Mouse (Mus musculus): ENCODE results near the gene Hlx. TPM values are rescaled to one million over a fixed set of nuclear protein-coding genes. Genes with fewer than 3 reads are reported as not detected.

Gene Hlx
- polyA plus RNA-seq, 1 experiment from 2014 or later: 24.9 TPM

- Histone ChIP-seq H3K36me3 (ENCODE audit: inconsistent target) (peaks cover 29% of the 10 kb centered on the region), H3K27ac (no peak overlapping the region), H3K79me2 (ENCODE audit: inconsistent target) (peaks cover 43% of the 10 kb centered on the region), H3K4me3 (ENCODE audit: inconsistent target) (no peak overlapping the region)
- 85% methylated on average over 47 of the region's 49 CpGs for WGBS (ENCODE audit: missing documents)
These were observed 4.8 kb downstream of the Hlx start for GRCm38 (mm10) chr1:184727401-184728265.

- Histone ChIP-seq H3K4me3 (ENCODE audit: inconsistent target) (no peak overlapping the region), H3K79me2 (ENCODE audit: inconsistent target) (peaks cover 43% of the 10 kb centered on the region), H3K27ac (no peak overlapping the region), H3K36me3 (ENCODE audit: inconsistent target) (peaks cover 29% of the 10 kb centered on the region)
- 98% methylated on average over 16 of the region's 16 CpGs for WGBS (ENCODE audit: missing documents)
These were observed 5.7 kb downstream of the Hlx start for GRCm38 (mm10) chr1:184726576-184727300.

- no peak overlapping the region for H3K4me3 ChIP-seq (ENCODE audit: inconsistent target)
- H3K27ac ChIP-seq: no peak overlapping the region
- peaks cover 30% of the 10 kb centered on the region for H3K79me2 ChIP-seq (ENCODE audit: inconsistent target)
- peaks cover 29% of the 10 kb centered on the region for H3K36me3 ChIP-seq (ENCODE audit: inconsistent target)
- 87% methylated on average over 11 of the region's 11 CpGs for WGBS (ENCODE audit: missing documents)
These were observed 7.1 kb downstream of the Hlx start for GRCm38 (mm10) chr1:184725318-184725790.

- peaks cover 29% of the 10 kb centered on the region for H3K36me3 ChIP-seq (ENCODE audit: inconsistent target)
- no peak overlapping the region for H3K4me3 ChIP-seq (ENCODE audit: inconsistent target)
- H3K79me2 ChIP-seq (ENCODE audit: inconsistent target): peaks cover 24% of the 10 kb centered on the region
- H3K27ac ChIP-seq: no peak overlapping the region
- WGBS (ENCODE audit: missing documents): 73% methylated on average over 23 of the region's 23 CpGs
These were observed 7.7 kb downstream of the Hlx start for GRCm38 (mm10) chr1:184724551-184725317.

- H3K27ac ChIP-seq: no peak overlapping the region
- peaks cover 20% of the 10 kb centered on the region; the same call in 1 of the 2 replicates for H3K79me2 ChIP-seq (ENCODE audit: inconsistent target)
- no peak overlapping the region for H3K4me3 ChIP-seq (ENCODE audit: inconsistent target)
- 93% methylated on average over 3 of the region's 3 CpGs for WGBS (ENCODE audit: missing documents)
- peaks cover 29% of the 10 kb centered on the region for H3K36me3 ChIP-seq (ENCODE audit: inconsistent target)
These were observed 8.5 kb downstream of the Hlx start for GRCm38 (mm10) chr1:184723899-184724298.

- H3K27ac ChIP-seq: no peak overlapping the region
- peaks cover 6% of the 10 kb centered on the region for H3K36me3 ChIP-seq (ENCODE audit: inconsistent target)
- WGBS (ENCODE audit: missing documents): 38% methylated on average over 9 of the region's 9 CpGs
- no peak overlapping the region for H3K4me3 ChIP-seq (ENCODE audit: inconsistent target)
- no peaks in the 10 kb centered on the region for H3K79me2 ChIP-seq (ENCODE audit: inconsistent target)
These were observed 11.3 kb downstream of the Hlx start for GRCm38 (mm10) chr1:184721121-184721520.

- 10% methylated on average over 25 of the region's 26 CpGs for WGBS (ENCODE audit: missing documents)
- Histone ChIP-seq H3K4me3 (ENCODE audit: inconsistent target) (no peak overlapping the region), H3K36me3 (ENCODE audit: inconsistent target) (no peaks in the 10 kb centered on the region; the same call in 1 of the 2 replicates), H3K79me2 (ENCODE audit: inconsistent target) (no peaks in the 10 kb centered on the region), H3K27ac (no peak overlapping the region)
These were observed 12.0 kb downstream of the Hlx start for GRCm38 (mm10) chr1:184720162-184721025.

- 13% methylated on average over 41 of the region's 41 CpGs for WGBS (ENCODE audit: missing documents)
- H3K27ac ChIP-seq: no peak overlapping the region
- no peak overlapping the region for H3K4me3 ChIP-seq (ENCODE audit: inconsistent target)
- no peaks in the 10 kb centered on the region for H3K79me2 ChIP-seq (ENCODE audit: inconsistent target)
- H3K36me3 ChIP-seq (ENCODE audit: inconsistent target): no peaks in the 10 kb centered on the region
These were observed 13.9 kb downstream of the Hlx start for GRCm38 (mm10) chr1:184718261-184719120.

- H3K27ac ChIP-seq: no peak overlapping the region
- no peak overlapping the region for H3K4me3 ChIP-seq (ENCODE audit: inconsistent target)
- no peaks in the 10 kb centered on the region for H3K36me3 ChIP-seq (ENCODE audit: inconsistent target)
- no peaks in the 10 kb centered on the region for H3K79me2 ChIP-seq (ENCODE audit: inconsistent target)
- WGBS (ENCODE audit: missing documents): 26% methylated on average over 12 of the region's 12 CpGs
These were observed 14.7 kb downstream of the Hlx start for GRCm38 (mm10) chr1:184717691-184718200.

- 21% methylated on average over 18 of the region's 18 CpGs for WGBS (ENCODE audit: missing documents)
- Histone ChIP-seq H3K36me3 (ENCODE audit: inconsistent target) (no peaks in the 10 kb centered on the region), H3K79me2 (ENCODE audit: inconsistent target) (no peaks in the 10 kb centered on the region), H3K4me3 (ENCODE audit: inconsistent target) (no peak overlapping the region), H3K27ac (no peak overlapping the region)
These were observed 15.3 kb downstream of the Hlx start for GRCm38 (mm10) chr1:184717016-184717568.

- Histone ChIP-seq H3K27ac (no peak overlapping the region), H3K4me3 (ENCODE audit: inconsistent target) (no peak overlapping the region), H3K36me3 (ENCODE audit: inconsistent target) (no peaks in the 10 kb centered on the region), H3K79me2 (ENCODE audit: inconsistent target) (no peaks in the 10 kb centered on the region)
- WGBS (ENCODE audit: missing documents): 2% methylated on average over 5 of the region's 6 CpGs
These were observed 16.3 kb downstream of the Hlx start for GRCm38 (mm10) chr1:184716117-184716516.

- Histone ChIP-seq H3K4me3 (ENCODE audit: inconsistent target) (no peak overlapping the region), H3K27ac (no peak overlapping the region), H3K79me2 (ENCODE audit: inconsistent target) (no peaks in the 10 kb centered on the region), H3K36me3 (ENCODE audit: inconsistent target) (no peaks in the 10 kb centered on the region)
- 69% methylated on average over 6 of the region's 6 CpGs for whole genome bisulfite sequencing (ENCODE audit: missing documents)
These were observed 16.7 kb downstream of the Hlx start for GRCm38 (mm10) chr1:184715693-184716092.
